Mouse (Mus musculus) bone marrow, adult 2 months (tissue): Measurements from ENCODE around the gene Cep95.

ENCODE experiments used
- CTCF ChIP-seq: fragments of 200-500 bp; IDR thresholded peaks from 2 replicates; pipeline ENCODE4 v1.5.1; 2011; ENCODE audit warnings: low read length, control low read depth; ENCODE audit not compliant: control insufficient read depth, insufficient read depth
- POLR2A ChIP-seq: fragments of 200-500 bp; IDR thresholded peaks from 2 replicates; pipeline ENCODE4 v1.6.1; 2011; ENCODE audit warnings: low read depth, mild to moderate bottlenecking, control low read depth, low read length, borderline replicate concordance; ENCODE audit not compliant: control insufficient read depth

DNA sequence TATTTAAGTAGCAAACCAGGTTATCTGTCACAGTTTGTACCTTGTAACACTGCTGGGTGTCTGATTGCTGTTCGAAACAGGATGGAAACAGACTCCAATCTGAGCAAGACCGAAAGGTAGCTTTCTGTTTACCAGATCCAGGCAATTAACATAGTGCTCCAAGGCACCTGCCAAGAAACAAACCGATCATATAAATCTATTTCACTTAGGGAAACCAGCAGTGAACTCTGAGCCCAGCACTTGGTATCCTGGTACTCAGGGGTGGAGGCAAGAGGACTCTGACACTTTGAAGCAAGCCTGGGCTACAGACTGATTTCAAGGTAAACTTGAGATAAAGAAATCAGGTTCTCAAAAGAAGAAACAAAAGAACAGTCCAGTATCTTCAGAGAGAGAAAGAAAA, 11.7 kb upstream of the Cep95 start:
- TF ChIP-seq POLR2A: no peak
- no peak for TF ChIP-seq CTCF
